Mouse (Mus musculus): ENCODE measurements around the gene Kat2a.

Gene Kat2a

DNA sequence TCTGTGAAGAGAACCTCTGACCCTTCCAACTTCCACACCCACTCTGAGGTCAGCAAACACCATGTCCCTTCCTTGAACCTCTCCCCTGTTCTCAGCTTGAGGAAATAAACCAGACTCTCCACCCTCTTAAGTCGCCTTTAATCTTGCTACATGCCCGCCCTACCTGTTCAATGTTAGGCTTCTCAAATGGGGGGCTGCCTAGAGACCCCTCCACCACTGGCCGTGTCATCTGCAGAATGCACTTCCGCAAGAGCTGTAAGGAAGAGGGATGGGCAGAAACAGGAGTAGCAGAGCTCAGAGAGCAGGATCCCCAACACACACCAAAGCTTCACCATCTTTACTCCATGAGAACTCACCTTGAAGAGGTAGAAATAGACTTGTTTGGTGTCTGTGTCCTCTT is 1.3 kb downstream of the Kat2a start:
- no peak for DNase-seq (ENCODE audit: low read depth, low spot score)

GRCm38 (mm10) chr11:100710528-100710927 is 1.7 kb downstream of the Kat2a start:
- no peak for DNase-seq (ENCODE audit: low read depth, low spot score)

DNA sequence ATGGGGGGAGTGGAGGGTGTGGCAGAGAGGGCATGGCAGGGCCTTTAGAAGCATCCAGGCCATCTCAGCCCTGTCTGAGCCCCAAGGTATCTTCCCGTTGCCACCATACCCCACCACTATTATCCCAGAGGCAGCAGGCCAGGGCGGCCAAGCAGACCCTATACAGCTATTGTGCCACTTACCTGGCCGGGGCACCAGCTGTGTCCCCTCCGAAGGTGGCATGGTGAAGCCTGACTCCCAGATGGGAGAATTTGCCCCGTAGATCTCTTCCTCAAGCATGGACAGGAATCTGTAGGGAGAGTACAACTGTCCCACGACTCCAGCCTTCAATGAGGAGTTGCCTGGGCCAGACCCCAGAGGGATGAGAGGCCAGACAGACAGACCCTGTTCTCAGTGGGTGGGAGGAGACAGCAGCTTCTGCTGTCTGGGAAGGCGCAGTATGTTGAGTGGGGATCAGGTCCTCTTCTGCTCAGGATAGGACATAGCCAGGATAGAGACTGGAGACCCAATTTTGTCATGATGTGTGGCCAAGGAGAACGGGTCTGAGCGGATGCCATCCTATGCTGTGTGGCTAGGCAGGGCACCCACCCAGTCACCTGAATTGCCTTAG is 3.0 kb downstream of the Kat2a start:
- DNase-seq (ENCODE audit: low read depth, low spot score), result no peak

- no peak for DNase-seq (ENCODE audit: low read depth, low spot score)
Observed at GRCm38 (mm10) chr11:100705095-100705747, 7.0 kb downstream of the Kat2a start.

DNA sequence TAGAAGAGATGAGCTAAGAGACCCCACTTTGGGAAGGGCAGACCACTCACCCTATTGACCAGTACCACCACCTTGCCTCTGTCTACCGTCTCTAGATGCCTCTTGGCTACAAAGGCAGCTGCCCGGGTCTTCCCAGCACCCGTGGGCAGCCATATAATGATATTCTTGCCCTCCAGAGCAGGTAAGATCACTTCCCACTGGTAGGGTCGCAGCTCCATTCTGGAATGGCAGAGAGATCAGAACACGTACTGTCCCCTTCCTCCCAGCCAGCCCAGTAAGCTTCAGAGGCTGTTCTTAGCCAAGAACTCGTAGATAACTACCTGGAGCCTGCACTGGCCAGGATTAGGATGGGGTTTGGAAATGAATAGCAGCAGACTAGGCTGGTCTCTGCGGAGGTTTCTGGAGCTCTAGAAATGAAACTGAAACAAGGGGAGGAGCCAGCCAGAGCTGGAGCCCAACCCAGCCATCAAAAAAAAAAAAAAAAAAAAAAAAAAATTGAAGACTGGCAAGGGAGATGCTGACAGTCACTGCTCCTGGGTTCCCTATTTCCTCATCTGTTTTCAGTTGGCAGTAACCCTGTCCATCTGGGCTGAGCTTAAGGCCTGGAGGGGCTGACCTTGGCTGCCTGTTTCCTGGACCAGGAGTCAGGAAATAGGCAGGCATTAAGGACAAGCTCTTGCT is 8.3 kb downstream of the Kat2a start, which contains the start of gene Dhx58:
Dhx58 (minus strand) TSS at position 421 of the 681 bp plus-strand sequence.
- no peak for DNase-seq (ENCODE audit: low read depth, low spot score)

- DNase-seq (ENCODE audit: low read depth, low spot score), result no peak
Observed at GRCm38 (mm10) chr11:100703366-100703765, 8.9 kb downstream of the Kat2a start.

- DNase-seq (ENCODE audit: low read depth, low spot score), result no peak
Observed at GRCm38 (mm10) chr11:100702906-100703305, 9.4 kb downstream of the Kat2a start.

- DNase-seq (ENCODE audit: low read depth, low spot score), result peak; percentile 56
Observed at GRCm38 (mm10) chr11:100702081-100702851, 10.0 kb downstream of the Kat2a start.

DNA sequence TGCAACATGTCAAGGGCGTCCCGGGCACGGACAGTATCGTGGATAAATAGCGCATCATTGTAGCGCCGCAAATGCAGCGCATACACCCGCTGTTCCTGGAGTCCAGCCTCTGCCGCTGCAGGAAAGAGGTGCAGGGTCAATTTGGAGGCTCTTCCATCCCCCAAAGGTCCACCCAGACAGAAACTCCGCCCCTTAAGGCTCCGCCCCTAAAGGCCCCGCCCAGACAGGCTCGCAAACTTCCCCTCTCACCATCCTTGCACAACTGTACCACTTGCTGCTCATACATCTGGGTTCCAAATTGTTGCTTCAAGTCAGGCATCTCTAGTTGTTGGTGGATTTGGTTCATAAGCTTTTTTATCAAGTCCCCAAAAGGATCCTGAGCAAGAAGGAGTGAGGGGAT is 11.0 kb downstream of the Kat2a start:
- no peak for DNase-seq (ENCODE audit: low read depth, low spot score)

DNA sequence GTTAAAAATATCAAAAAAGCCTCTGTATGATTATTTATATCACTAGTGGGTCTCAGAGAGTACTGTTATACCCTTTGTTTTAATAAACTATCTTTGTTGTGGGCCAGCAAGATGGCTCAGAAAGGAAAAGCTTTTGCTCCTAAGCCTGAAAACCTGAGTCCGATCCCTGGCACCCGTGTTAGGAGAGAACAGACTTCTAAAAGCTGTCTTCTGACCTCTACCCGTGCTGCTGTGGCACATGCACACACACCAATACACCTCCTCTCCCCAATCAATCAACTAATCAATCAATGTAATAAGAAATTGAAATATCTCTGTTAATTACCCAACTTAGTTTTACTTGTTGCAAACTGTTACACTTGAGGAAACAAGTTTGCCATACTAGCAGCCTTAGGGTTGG is 11.6 kb downstream of the Kat2a start:
- DNase-seq (ENCODE audit: low read depth, low spot score), result no peak

DNA sequence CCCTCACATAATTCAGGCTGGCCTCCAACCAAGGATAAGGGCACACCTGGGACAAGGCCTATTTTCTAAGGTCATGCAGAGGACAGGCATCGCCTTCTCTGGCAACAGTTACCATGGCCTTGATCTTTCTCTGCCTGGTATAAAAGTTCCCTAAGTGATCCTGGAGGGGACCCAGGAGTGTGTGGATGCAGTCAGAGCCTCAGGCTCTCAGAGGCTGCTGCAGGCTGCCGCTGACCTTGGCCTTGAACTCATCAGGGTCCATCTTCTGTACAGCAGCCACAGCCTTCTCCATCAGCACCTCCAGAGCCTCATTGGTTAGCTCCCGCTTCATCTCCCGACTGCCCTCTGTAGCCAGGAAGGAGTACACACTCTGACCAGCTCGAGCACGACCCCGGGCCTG is 14.3 kb downstream of the Kat2a start:
- no peak for DNase-seq (ENCODE audit: low read depth, low spot score)

GRCm38 (mm10) chr11:100694926-100695325 is 17.3 kb downstream of the Kat2a start:
- no peak for DNase-seq (ENCODE audit: low read depth, low spot score)

- no peak for DNase-seq (ENCODE audit: low read depth, low spot score)
Observed at GRCm38 (mm10) chr11:100693154-100693553, 19.1 kb downstream of the Kat2a start.

DNA sequence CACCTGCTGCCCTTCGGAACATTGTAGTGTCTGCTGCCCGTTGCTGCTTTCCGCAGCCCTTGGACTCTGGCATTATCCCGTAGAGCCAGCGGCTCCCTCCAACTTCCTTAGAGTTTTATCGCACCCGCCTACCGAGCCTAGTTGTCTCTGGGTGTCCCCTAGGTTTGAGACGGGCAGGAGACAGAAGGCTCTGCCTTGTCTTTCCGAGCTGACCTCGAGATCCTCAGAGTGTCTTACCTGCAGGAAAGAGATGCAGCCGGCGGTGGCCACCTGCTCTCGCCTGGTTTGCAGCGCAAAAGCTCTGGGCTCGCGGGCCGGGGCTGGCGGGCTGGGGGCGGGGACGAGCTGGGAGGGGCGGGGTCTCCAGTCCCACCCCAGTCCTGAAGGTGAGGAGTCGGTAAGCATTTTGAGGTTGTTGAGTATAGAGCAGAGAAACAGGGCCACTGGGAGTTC is 20.1 kb downstream of the Kat2a start, which contains the start of gene Zfp385c:
Zfp385c (minus strand) TSS at position 292 of the 453 bp plus-strand sequence.
- DNase-seq (ENCODE audit: low read depth, low spot score), result no peak

DNA sequence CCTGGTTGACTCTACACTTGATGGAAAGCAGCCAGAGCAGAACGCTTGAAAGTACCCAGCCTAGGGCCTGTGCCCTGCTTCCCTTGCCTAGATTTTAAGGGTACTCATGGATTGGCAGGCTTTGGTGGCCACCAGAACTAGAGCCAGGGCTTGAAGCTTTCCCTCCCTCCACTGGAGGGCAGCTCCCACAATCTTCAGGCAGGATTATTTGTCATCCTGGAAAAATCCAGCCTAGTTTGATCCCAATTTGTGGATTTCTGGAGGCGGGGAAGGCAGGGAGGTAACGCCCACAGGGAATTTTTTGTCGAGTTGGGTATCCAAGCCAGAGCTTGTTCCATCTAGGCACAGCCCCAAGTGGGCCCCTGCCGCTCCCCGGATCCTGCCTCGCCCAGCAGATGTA is 21.9 kb downstream of the Kat2a start:
- no peak for DNase-seq (ENCODE audit: low read depth, low spot score)

GRCm38 (mm10) chr11:100688443-100688842 is 23.8 kb downstream of the Kat2a start:
- DNase-seq (ENCODE audit: low read depth, low spot score), result no peak

DNA sequence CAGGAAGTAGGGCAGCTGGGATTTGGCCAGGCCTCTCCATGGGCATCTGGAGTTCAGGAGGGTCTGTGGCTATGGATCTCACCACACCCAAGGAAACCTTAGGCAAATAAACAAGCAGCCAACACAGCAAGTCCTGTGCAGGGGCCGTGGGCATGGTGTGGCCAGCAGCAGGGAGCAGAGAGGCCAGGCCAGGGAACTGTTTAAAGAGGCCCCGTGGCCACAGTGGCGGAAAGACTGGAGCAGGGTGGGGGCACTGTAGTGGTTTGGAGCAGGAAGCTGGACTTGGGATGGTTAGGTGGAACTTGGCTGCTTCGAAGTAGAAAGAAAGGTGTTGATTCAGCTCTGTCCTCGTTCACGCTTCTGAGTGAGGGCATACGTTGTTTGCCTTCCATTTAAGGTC is 25.0 kb downstream of the Kat2a start:
- DNase-seq (ENCODE audit: low read depth, low spot score), result no peak

DNA sequence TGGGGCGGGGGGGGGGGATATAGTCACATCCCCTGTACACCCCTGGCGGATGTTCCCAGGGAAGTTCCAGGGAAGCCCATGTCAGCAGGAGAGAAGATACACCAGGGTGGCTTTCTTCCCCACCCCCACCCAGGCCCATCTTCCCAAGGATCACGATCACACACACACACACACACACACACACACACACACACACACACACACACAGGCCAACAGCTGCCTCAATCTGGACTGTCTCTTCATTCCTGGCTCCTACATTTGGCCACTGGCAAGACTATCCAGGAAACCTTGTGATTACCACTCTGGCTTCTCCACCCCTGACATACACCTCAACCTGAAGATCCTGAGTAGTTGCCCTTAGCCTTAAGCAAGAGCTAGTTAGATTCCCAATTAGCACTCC is 26.9 kb downstream of the Kat2a start:
- DNase-seq (ENCODE audit: low read depth, low spot score), result no peak

DNA sequence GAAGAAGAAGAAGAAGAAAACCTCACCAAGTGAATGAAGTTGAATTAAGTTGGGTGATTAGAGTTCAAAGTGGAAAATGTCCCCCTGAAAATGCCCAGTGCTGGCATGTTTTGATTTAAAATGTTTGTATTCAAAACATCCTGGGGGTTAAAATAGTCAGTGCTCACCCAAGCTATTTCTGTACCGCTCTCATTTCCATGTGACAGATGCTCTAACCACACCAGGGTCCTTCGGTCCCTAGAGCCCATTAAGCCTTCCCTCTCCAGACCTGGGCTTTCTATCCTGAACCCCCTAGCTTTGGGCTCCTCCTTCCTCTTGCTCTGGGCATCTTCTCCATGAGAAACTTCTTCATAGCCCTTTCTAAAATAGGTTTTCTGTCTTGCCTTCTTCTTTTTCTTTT is 28.2 kb downstream of the Kat2a start:
- DNase-seq (ENCODE audit: low read depth, low spot score), result no peak

- DNase-seq (ENCODE audit: low read depth, low spot score), result no peak
Observed at GRCm38 (mm10) chr11:100682526-100682925, 29.7 kb downstream of the Kat2a start.

- DNase-seq (ENCODE audit: low read depth, low spot score), result no peak
Observed at GRCm38 (mm10) chr11:100681826-100682225, 30.4 kb downstream of the Kat2a start.

DNA sequence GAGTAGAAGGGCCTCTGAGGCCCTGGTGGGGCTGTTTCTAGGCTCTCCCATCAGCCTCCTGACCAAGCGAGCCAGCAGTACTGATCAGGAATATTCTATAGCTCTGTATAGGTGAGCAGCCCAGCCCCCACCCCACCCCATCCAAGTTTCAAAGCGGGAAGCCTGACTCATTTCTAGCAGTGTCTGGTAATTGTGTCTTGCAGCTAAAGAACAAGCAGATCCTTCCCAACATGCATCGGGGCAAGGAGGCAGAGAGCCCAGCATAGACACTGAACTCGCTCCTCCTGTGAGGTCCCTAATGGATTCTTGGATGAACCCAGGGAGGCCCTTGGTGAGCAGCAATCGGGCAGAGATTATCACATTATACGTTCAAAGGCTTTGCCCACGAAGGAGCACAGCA is 34.5 kb downstream of the Kat2a start:
- DNase-seq (ENCODE audit: low read depth, low spot score), result no peak
